Mouse (Mus musculus) T-cell, adult 2 months (primary cell): ENCODE results near the gene Camsap2.
A peak's percentile ranks its signal among the peaks of the same experiment; 100 is the strongest.

Experiments used
- DNase-seq: peaks from one replicate; pipeline ENCODE4 v3.0.0; 2022; ENCODE audit warnings: low spot score

Gene Camsap2

GRCm38 (mm10) chr1:136345454-136346372, at the start of gene Camsap2:
TSS of gene Camsap2 (minus strand) at chr1:136346104.
- peak; percentile 90 for DNase-seq

DNA sequence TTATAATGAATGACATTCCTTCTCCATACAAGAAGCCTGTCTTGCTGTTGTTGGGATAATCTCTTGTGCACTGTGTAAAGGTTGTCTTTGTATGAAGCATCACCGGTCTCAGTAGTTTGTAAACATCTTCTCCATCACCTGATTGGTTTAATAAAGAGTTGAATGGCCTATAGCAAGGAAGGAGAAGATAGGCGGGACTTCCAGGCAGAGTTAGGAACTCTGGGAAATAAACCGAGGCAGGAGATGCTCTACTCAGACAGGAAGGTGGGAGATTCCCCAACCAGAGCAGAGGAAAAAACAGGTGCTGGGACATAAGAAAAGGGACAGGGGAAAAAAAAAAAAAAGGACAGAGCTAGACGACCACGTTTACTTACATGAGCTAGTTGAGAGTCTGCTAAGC, 49.2 kb upstream of the Camsap2 start:
- no peak for DNase-seq

GRCm38 (mm10) chr1:136394506-136394905, 48.6 kb upstream of the Camsap2 start:
- DNase-seq: no peak

DNA sequence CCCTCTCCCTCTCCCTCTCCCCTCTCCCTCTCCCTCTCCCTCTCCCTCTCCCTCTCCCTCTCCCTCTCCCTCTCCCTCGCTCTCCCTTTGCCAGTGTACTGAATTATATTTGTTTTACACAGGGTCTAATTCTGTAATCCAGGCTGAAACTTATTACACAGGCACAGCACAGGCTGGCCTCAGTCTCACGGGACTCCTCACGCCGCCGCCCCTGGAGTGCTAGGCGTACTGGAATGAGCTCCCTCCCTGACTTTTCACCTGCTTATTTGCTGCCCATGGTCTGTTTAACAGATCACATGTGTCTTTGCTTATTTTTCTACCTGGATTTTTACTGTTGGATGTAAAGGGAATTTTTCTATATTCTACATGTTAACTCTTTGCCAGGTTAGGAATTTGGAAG, 41.0 kb upstream of the Camsap2 start:
- no peak for DNase-seq

DNA sequence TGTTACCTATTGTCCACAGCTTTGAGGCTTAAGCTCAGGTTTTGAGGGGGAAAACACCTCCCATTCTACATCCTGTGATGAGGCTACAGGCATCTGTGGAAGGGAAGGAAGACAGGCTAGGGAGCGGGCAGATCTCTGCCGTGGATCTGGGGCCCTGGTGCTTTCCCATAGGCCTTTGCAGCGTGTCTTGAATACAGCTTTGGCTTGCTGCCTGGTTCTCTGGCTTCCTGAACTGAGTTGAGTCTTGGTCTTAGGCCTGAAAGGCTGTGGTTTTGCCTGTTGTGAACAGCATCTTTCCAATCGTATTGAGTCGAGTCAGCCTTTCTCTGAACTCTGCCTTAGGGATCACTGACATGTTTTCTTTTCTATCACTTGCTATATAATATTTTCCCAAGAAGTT, 35.7 kb upstream of the Camsap2 start:
- DNase-seq: no peak

- no peak for DNase-seq
Observed at GRCm38 (mm10) chr1:136381169-136381568, 35.3 kb upstream of the Camsap2 start.

- DNase-seq: no peak
Observed at GRCm38 (mm10) chr1:136380606-136381005, 34.7 kb upstream of the Camsap2 start.

DNA sequence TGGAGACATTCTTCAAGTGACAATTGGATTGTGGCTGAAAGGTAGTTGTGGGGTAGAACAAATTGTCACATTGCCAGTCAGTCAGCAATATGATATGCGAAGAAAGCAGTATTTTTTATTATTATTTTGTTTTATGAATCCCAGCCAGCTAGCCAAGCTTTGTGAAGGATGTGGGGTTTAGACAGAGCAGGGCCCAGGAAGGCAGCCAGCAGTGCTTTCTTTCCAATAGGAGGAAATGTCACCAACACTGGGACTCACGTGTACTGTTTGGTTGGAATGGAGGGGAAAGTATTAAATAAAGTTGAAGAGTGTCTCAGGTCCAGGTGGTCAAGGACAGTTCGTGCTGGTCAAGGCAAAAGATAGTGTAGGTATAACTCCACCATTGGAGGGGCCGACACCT, 34.3 kb upstream of the Camsap2 start:
- no peak for DNase-seq

DNA sequence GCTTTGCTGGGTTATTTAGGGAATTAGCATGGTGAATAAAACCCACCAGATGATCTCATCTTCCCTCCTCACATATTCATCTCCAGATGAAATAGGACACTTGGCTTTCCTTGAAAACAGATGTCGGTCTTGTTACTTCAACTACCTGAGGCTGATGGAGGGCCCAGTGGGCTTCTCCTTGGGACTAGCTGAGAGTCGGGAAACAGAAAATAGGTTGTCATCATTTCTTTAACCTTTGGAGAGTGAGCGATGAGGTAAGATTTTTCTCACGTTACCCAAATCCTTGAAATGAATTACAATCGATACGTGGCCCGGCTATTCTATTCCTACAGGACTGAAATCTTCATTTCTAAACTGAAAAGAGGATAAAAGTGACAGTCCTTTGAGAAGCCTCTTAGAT, 33.4 kb upstream of the Camsap2 start:
- DNase-seq: no peak

- DNase-seq: no peak
Observed at GRCm38 (mm10) chr1:136365986-136366385, 20.1 kb upstream of the Camsap2 start.

- DNase-seq: peak; percentile 73
Observed at GRCm38 (mm10) chr1:136364711-136365110, 18.8 kb upstream of the Camsap2 start.

GRCm38 (mm10) chr1:136363035-136363434, 17.1 kb upstream of the Camsap2 start:
- no peak for DNase-seq

DNA sequence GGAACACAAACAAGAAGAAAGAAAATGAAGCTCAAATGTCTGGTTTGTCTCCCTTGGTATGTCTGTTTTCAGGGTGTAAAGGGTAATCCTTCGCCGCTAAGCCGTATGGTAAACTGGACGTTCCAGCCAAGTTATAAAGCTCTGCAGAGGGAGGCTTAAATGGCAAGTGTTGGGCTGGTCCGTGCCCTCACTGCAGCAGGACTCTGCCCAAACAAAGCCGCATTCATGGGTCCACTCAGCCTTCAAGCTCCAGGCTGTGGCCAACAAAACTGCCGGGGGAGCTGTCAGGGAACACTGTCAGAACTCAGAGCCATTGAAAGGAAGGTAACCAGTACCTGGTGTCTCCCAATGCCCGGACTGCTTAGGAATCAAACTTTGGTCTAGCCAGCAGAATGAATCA, 16.7 kb upstream of the Camsap2 start:
- no peak for DNase-seq

GRCm38 (mm10) chr1:136361373-136361772, 15.5 kb upstream of the Camsap2 start:
- DNase-seq: no peak

GRCm38 (mm10) chr1:136360909-136361308, 15.0 kb upstream of the Camsap2 start:
- DNase-seq: no peak

DNA sequence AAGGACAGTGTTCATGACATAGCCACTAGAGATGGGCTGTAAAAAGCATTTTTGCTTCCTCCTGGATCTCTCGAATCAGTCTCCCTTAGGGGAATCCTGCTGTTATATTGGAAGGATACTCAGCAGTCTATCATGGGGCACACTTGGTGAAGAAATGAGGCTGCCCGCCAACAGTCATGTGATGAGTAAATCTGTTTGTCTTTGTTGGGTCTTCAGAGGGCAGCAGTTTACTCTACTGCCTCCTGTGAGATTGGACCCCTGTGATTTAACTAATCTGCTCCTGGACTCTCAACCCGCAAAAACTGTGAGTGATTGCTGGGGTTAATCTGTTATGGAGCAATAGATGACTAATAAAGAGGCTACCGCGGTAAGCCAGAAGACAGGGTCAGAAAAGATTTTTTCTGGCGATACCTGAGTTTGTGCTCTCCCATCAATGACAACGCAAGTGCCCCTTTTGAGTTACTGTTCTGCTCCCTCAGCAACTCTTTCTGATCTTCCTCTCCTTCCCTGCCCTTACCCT, 13.0 kb upstream of the Camsap2 start:
- no peak for DNase-seq

DNA sequence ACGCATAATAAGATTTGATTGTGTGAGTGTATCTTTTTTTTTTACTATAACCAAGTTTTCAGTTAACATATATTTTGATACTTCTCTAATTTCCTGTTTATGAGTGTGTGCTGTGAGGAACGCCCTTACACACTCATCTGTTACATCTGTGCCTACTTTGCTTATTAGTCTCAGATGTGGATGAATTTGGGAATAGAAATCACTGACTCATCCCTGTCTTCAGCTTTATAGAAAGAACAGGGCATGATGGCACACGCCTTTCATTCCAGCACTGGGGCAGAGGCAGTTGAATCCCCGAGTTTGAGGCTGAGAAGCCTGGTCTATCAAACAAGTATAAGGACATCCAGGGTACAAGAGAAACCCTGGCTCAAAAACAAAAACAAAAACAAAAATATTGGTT, 9.7 kb upstream of the Camsap2 start:
- no peak for DNase-seq

DNA sequence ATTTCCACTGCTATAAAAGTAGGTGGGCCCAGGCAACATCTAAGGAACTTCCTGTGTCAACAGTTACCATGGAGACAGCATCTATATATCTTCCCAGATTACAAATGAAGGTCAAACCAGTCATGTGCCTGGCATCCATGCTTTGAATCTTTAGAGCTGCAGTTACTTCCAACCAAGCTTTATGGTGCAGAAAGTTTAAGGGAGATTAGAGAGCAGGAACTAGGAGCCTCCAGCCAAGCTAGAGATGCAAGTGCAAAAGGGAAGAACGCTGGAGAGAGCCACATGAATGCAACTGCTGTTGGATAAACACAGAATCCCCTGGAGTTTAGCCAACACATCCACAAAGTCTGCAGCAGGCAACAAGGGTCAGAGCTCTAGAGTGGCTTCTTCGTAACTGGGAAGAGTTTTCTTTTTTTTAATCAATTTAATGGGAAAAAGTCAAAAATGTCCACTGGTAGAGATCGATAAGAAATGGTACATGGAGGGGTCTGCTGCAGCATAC, 4.8 kb upstream of the Camsap2 start:
- DNase-seq: no peak

DNA sequence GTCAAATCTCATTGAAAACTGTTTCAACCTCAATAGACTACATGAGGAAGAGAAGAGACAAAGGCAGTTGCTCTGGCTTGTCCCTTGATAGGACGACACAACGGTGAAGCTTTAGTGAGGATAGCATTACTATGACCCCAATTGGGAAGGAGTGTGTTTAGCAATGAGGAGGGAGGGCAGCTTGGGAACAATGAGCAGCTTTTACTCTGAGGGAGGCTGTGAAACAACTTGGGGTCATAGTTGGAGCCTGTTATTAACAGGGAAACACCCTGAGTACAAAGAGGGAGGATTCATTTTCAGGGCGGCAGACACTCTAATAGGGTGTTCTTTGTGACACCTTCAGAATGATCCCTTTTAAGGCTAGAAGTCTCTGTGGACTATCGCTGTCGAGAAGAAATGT, 2.2 kb upstream of the Camsap2 start:
- DNase-seq: no peak

GRCm38 (mm10) chr1:136347140-136347539, 1.2 kb upstream of the Camsap2 start:
- DNase-seq: no peak

DNA sequence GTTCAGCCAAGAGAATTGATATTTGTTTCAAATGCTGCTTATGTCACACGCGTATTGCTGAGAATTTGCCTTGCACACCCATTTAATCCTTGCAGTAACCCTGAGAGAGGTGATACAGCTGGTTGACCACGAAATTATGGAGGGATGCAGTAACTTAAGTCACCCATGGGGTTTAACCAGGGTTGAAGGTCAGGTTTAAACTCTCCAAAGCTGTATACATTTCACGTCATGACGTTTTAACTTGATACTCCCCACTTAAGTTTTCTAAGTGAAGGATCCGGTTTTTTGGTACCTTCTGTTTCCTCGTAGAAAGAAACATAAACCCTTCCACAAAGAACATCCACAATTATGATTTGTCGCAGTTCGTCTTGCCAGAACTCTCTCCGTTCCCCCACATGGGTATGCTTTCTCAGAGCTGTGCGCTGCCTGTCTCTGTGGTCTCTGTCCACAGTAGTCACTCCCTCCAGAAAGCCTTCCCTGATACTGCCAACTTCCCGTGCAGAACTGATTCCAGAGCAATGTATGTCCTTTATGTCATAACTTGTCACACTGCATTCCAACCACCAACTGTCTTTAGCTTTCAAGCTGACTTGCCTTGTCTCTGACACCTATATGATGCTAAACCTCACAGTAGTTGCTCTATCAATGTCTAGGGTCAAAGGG, 600 bp upstream of the Camsap2 start:
- no peak for DNase-seq

- no peak for DNase-seq
Observed at GRCm38 (mm10) chr1:136344768-136345453, 993 bp downstream of the Camsap2 start.
